Mouse (Mus musculus) forebrain, embryonic 13.5 days (tissue): ENCODE results near the gene Fzd4. TPM values are rescaled to one million over a fixed set of nuclear protein-coding genes. Genes with fewer than 3 reads are reported as not detected.
A peak's percentile ranks its signal among the peaks of the same experiment; 100 is the strongest.

Source experiments
- ATAC-seq: fragments of 200-750 bp; cut with Nextera tagmentation; 2 replicates; pipeline ENCODE4 v1.8.0; 2017
- H3K27ac ChIP-seq: fragments of 300-500 bp; sonication (generic); 2 replicates; pipeline ENCODE4 v1.5.1; 2015; ENCODE audit warnings: inconsistent platforms, mild to moderate bottlenecking, moderate library complexity
- H3K27me3 ChIP-seq: fragments of 300-500 bp; sonication (generic); 2 replicates; pipeline ENCODE4 v1.6.1; 2015; ENCODE audit warnings: mild to moderate bottlenecking, inconsistent platforms
- H3K36me3 ChIP-seq: fragments of 300-500 bp; sonication (generic); 2 replicates; pipeline ENCODE4 v1.6.1; 2015; ENCODE audit warnings: mild to moderate bottlenecking, inconsistent platforms; ENCODE audit not compliant: poor library complexity, severe bottlenecking
- H3K4me1 ChIP-seq: fragments of 300-500 bp; sonication (generic); 2 replicates; pipeline ENCODE4 v1.6.1; 2015; ENCODE audit warnings: inconsistent platforms
- H3K4me2 ChIP-seq: fragments of 300-500 bp; sonication (generic); 2 replicates; pipeline ENCODE4 v1.6.1; 2015; ENCODE audit warnings: inconsistent platforms, mild to moderate bottlenecking, moderate library complexity
- H3K4me3 ChIP-seq: fragments of 300-500 bp; sonication (generic); 2 replicates; pipeline ENCODE4 v1.5.1; 2015; ENCODE audit warnings: mild to moderate bottlenecking, inconsistent platforms
- H3K9ac ChIP-seq: fragments of 300-500 bp; sonication (generic); 2 replicates; pipeline ENCODE4 v1.6.1; 2015; ENCODE audit warnings: mild to moderate bottlenecking, inconsistent platforms
- H3K9me3 ChIP-seq: fragments of 300-500 bp; sonication (generic); replicated peaks from 2 replicates; pipeline ENCODE4 v1.6.1; 2016; ENCODE audit warnings: inconsistent platforms
- WGBS: fragments of 180-500 bp; shearing (Covaris S2); methylation state at CpG from one replicate; pipeline ENCODE4 v1.1.7; 2015; 5-methylcytosine and 5-hydroxymethylcytosine counted together
- polyA plus RNA-seq: library from polyadenylated mRNA; unstranded; fragments of >200 nt; fragmentation: Nextera tagmentation; extraction: Ambion mirVana; gene quantifications from 2 replicates; pipeline ENCODE4 v1.2.1, GENCODE M21; 2015

Gene Fzd4
- 1.3 and 1.5 TPM in 2 replicates for polyA plus RNA-seq

DNA sequence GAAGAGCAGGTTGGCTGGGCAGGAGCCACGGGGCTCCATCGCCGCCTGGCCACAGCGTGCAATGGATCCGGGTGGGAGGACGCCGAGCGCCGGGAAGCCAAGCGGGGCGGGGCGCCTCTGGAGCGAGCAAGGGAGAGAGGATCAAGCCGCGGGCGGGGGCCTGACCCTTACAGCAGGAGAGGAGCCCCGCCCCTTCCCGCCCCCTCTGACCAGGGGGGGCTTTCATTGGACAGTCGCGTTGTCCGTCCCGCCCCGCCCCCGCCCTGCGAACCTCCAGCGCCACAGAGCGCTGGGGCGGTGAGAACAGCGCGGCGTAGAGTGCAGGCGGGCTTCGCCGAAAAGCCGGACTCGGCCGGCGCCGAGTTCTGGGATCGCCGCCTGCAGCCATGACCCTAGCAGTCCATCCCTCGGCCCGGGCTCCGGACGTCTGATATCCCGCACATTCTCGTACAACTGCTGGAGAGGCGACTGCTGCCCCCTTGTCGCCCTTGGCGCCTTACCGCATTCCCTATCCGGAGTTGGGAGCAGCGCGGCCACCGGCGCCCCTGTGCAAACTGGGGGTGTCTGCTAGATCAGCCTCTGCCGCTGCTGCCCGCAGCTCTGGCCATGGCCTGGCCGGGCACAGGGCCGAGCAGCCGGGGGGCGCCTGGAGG is at the start of gene Fzd4, which contains the start of gene Tmem135:
Gene Fzd4 (plus strand): TSS at position 275 of the 653 bp plus-strand sequence.
Gene Tmem135 (minus strand): TSS at position 142 of the 653 bp plus-strand sequence.
- Histone ChIP-seq H3K9ac (peak within 1 kb of the TSS; percentile 77), H3K27me3 (peaks cover 31% of the 10 kb centered on the region), H3K4me1 (peaks cover 37% of the 10 kb centered on the region), H3K9me3 (no peaks in the 10 kb centered on the region), H3K4me2 (peak within 1 kb of the TSS; percentile 99), H3K36me3 (0 out of 2 replicates have a peak, but pooled peaks cover 3% of the 10 kb centered on the region), H3K27ac (peak within 1 kb of the TSS; percentile 48), H3K4me3 (peak within 1 kb of the TSS; percentile 66)
- ATAC-seq, result peak; percentile 95
- WGBS, result under 1% methylated on average over 60 of the region's 62 CpGs

GRCm38 (mm10) chr7:89355519-89356255 is 48.5 kb upstream of the Fzd4 start:
- no peak overlapping the region for H3K4me3 ChIP-seq
- 75% methylated on average over 8 of the region's 8 CpGs for WGBS
- no peaks in the 10 kb centered on the region for H3K4me1 ChIP-seq
- ATAC-seq, result no peak
- H3K27me3 ChIP-seq, result no peaks in the 10 kb centered on the region
- H3K9me3 ChIP-seq, result no peaks in the 10 kb centered on the region
- no peak overlapping the region for H3K9ac ChIP-seq
- H3K27ac ChIP-seq, result no peak overlapping the region
- H3K36me3 ChIP-seq, result no peaks in the 10 kb centered on the region
- no peak overlapping the region for H3K4me2 ChIP-seq

- Histone ChIP-seq H3K27ac (no peak overlapping the region), H3K9me3 (no peaks in the 10 kb centered on the region), H3K4me1 (no peaks in the 10 kb centered on the region), H3K36me3 (no peaks in the 10 kb centered on the region), H3K9ac (no peak overlapping the region), H3K4me3 (no peak overlapping the region), H3K4me2 (no peak overlapping the region), H3K27me3 (no peaks in the 10 kb centered on the region)
- ATAC-seq, result no peak
- 82% methylated on average over 4 of the region's 4 CpGs for whole genome bisulfite sequencing
Observed at GRCm38 (mm10) chr7:89356307-89356706, 47.8 kb upstream of the Fzd4 start.

- H3K9me3 ChIP-seq, result no peaks in the 10 kb centered on the region
- no peak overlapping the region for H3K27ac ChIP-seq
- ATAC-seq, result no peak
- 90% methylated on average over 5 of the region's 5 CpGs for WGBS
- no peaks in the 10 kb centered on the region for H3K27me3 ChIP-seq
- H3K36me3 ChIP-seq, result no peaks in the 10 kb centered on the region
- no peak overlapping the region for H3K9ac ChIP-seq
- H3K4me2 ChIP-seq, result no peak overlapping the region
- no peak overlapping the region for H3K4me3 ChIP-seq
- H3K4me1 ChIP-seq, result no peaks in the 10 kb centered on the region
Observed at GRCm38 (mm10) chr7:89363975-89364374, 40.2 kb upstream of the Fzd4 start.

GRCm38 (mm10) chr7:89365135-89365880 is 38.8 kb upstream of the Fzd4 start:
- H3K36me3 ChIP-seq, result no peaks in the 10 kb centered on the region
- H3K4me3 ChIP-seq, result no peak overlapping the region
- H3K4me2 ChIP-seq, result no peak overlapping the region
- no peaks in the 10 kb centered on the region for H3K9me3 ChIP-seq
- no peak overlapping the region for H3K9ac ChIP-seq
- WGBS, result 60% methylated on average over 10 of the region's 10 CpGs
- H3K4me1 ChIP-seq, result no peaks in the 10 kb centered on the region
- H3K27me3 ChIP-seq, result no peaks in the 10 kb centered on the region
- H3K27ac ChIP-seq, result no peak overlapping the region
- ATAC-seq, result no peak

DNA sequence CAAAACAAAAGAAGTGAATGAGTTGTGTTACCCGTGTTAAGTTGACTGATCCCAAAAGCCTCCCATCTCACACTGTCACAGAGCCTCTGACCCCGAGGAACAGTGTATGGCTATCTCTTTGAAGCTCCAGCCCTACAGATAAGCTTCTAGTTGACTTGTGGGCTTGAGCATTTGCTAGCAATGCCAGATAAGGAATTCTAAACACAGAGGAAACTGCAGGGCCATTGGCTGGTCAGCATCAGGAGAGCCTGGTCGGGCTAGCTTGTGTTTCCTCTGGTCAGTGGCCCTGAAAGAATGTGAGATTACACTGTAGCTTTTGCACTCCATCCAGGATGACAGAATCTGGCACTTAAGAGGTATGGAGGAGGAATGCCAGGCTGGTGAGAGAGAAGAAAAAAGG is 36.5 kb upstream of the Fzd4 start:
- H3K4me2 ChIP-seq, result no peak overlapping the region
- H3K36me3 ChIP-seq, result no peaks in the 10 kb centered on the region
- no peaks in the 10 kb centered on the region for H3K27me3 ChIP-seq
- H3K9ac ChIP-seq, result no peak overlapping the region
- ATAC-seq, result no peak
- H3K4me3 ChIP-seq, result no peak overlapping the region
- no peak overlapping the region for H3K27ac ChIP-seq
- 17% methylated on average over 3 of the region's 3 CpGs for WGBS
- no peaks in the 10 kb centered on the region for H3K9me3 ChIP-seq
- H3K4me1 ChIP-seq, result no peaks in the 10 kb centered on the region

DNA sequence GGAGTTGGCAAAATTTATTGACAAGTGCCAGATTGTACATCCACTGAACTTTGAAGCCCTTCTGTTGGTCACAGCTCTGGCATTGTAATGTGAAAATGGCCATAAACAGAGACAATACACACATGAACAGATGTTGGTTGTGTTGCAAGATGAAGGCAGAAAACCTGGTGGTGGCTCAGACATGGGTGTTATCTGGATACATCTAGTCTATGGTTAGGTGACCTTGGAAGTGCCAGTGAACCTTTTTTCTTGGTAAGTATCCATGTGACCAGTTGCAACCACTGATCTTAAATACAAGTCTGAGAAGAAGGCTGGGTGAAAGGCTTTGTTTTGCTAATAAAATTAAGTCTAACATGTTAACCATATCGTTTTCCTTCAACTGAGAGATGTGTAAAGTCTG is 34.1 kb upstream of the Fzd4 start:
- WGBS, result 81% methylated on average over 1 of the region's 1 CpGs
- Histone ChIP-seq H3K4me2 (no peak overlapping the region), H3K9me3 (no peaks in the 10 kb centered on the region), H3K9ac (no peak overlapping the region), H3K4me1 (no peaks in the 10 kb centered on the region), H3K36me3 (no peaks in the 10 kb centered on the region), H3K27ac (no peak overlapping the region), H3K27me3 (no peaks in the 10 kb centered on the region), H3K4me3 (no peak overlapping the region)
- no peak for ATAC-seq

DNA sequence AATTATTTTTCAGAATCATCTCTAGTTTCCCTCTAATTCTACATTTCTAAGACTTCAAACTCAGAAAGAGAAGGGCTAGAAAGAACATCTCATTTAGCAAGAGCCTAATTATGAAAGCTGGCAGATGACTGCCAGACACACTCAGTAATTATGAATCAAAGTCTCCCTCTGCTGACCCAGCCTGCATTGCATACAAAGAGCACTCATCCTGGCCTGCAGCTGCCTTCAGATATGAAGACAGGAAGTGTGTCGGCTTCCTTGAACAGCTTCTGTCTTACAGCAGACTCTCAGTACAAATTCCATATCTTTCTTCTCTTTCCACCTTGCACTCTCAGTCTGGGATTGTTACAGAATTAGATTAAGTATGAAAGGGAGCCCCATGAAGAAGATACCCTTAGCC is 33.2 kb upstream of the Fzd4 start:
- no peak overlapping the region for H3K4me2 ChIP-seq
- H3K9me3 ChIP-seq, result no peaks in the 10 kb centered on the region
- no peaks in the 10 kb centered on the region for H3K36me3 ChIP-seq
- H3K27me3 ChIP-seq, result no peaks in the 10 kb centered on the region
- no peak overlapping the region for H3K4me3 ChIP-seq
- 56% methylated on average over 1 of the region's 1 CpGs for WGBS
- ATAC-seq, result no peak
- H3K9ac ChIP-seq, result no peak overlapping the region
- no peak overlapping the region for H3K27ac ChIP-seq
- H3K4me1 ChIP-seq, result no peaks in the 10 kb centered on the region

DNA sequence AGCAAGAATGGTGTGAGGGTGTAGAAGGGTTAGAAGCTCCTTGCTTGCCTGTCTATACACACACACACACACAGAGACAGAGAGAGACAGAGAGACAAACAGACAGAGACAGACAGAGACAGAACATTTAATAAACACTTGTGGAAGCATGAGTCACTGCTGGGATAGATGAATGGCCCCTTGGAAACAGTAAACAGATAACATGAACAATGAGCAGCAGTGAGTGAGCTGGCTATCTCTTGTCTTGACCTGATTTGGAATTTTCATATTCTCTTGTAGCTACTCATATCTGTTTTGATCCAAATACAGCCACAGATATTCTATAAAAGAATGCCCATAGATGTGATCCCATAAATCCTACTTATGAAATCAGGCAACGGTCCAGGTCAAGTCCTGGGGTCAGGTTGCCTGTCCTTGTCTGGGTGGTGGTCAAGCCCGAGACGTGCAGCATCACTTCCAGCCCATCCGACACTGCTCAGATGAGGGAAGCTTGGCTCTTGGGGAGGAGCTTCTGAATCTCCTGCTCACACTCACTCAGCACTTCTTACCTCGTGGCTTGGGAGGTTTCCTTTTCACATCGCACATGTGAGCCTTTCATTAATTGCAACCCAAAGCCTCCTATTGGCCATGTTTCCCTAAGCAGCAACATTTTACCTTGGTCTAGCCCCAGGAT is 32.4 kb upstream of the Fzd4 start:
- H3K9ac ChIP-seq, result no peak overlapping the region
- no peaks in the 10 kb centered on the region for H3K36me3 ChIP-seq
- H3K27ac ChIP-seq, result no peak overlapping the region
- ATAC-seq, result no peak
- H3K27me3 ChIP-seq, result no peaks in the 10 kb centered on the region
- H3K4me3 ChIP-seq, result no peak overlapping the region
- no peak overlapping the region for H3K4me2 ChIP-seq
- H3K4me1 ChIP-seq, result no peaks in the 10 kb centered on the region
- 80% methylated on average over 6 of the region's 6 CpGs for WGBS
- H3K9me3 ChIP-seq, result no peaks in the 10 kb centered on the region

DNA sequence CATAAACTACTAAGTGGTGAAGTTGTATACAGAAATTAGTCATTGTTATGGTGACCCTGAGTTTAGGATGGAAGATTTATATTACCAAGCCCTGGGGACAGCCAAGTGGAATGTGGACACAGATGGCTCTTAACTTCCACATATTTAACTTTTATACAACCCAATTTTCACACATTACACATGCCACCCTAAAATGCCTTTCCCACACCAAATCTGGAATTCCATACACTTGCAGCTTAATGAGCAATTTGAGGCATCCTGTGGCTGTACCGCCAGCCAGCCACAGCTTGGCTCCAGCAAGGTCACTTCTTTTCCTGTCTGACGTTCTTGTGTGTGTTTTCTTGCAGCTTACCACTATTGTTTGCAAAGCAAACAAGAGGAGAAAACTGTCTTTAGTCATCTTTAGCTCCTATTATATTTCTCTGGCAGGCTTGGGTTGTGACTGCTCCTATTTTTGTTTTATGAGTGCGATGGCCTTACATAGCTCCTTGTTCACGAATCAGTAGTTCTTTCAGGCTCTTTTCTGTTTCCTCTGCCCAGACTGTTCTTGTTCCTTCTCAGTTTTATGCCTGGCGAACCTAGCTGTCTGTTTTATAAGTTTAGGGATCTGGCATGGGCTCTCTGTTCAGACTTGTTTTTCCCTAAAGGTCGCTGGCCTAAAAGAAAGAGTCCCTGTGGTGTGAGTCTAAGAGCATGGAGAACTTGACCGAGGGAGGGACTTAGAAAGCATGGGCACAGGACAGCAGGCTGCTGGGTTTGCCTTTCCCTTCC is 23.0 kb upstream of the Fzd4 start:
- Histone ChIP-seq H3K27ac (no peak overlapping the region), H3K27me3 (no peaks in the 10 kb centered on the region), H3K4me1 (no peaks in the 10 kb centered on the region), H3K4me3 (no peak overlapping the region), H3K9me3 (no peaks in the 10 kb centered on the region), H3K4me2 (no peak overlapping the region), H3K9ac (no peak overlapping the region), H3K36me3 (no peaks in the 10 kb centered on the region)
- ATAC-seq, result no peak
- 40% methylated on average over 7 of the region's 7 CpGs for WGBS

GRCm38 (mm10) chr7:89382892-89383291 is 21.3 kb upstream of the Fzd4 start:
- WGBS, result 95% methylated on average over 3 of the region's 3 CpGs
- H3K4me1 ChIP-seq, result no peaks in the 10 kb centered on the region
- H3K27me3 ChIP-seq, result no peaks in the 10 kb centered on the region
- H3K36me3 ChIP-seq, result no peaks in the 10 kb centered on the region
- ATAC-seq, result no peak
- H3K27ac ChIP-seq, result no peak overlapping the region
- no peak overlapping the region for H3K9ac ChIP-seq
- no peak overlapping the region for H3K4me3 ChIP-seq
- H3K9me3 ChIP-seq, result no peaks in the 10 kb centered on the region
- H3K4me2 ChIP-seq, result no peak overlapping the region
